Mouse (Mus musculus): ENCODE measurements around the gene Slc15a3. TPM values are rescaled to one million over a fixed set of nuclear protein-coding genes. Genes with fewer than 3 reads are reported as not detected.
A peak's percentile ranks its signal among the peaks of the same experiment; 100 is the strongest.

The Slc15a3 gene
- polyA plus RNA-seq, 1 experiment from 2014 or later = 0.46 TPM

- no peaks in the 10 kb centered on the region for H3K9me3 ChIP-seq (ENCODE audit: low read depth, low read length)
- H3K9ac ChIP-seq = no peak overlapping the region
- ATAC-seq (ENCODE audit: insufficient read depth) = no peak
- 63% methylated on average over 6 of the region's 6 CpGs for WGBS
- no peak for DNase-seq
- no peak overlapping the region for H3K4me2 ChIP-seq
- H3K27ac ChIP-seq (ENCODE audit: low read depth) = no peak overlapping the region
- peaks cover 4% of the 10 kb centered on the region; the same call in 1 of the 2 replicates for H3K4me1 ChIP-seq (ENCODE audit: insufficient read depth)
- TF ChIP-seq CTCF (IDR thresholded peaks at IDR 0.05; ENCODE audit: low read depth) = no peak
- no peak overlapping the region for H3K4me3 ChIP-seq (ENCODE audit: low read depth, low read length)
- peaks cover 77% of the 10 kb centered on the region for H3K36me3 ChIP-seq (ENCODE audit: insufficient read depth)
- no peaks in the 10 kb centered on the region for H3K27me3 ChIP-seq (ENCODE audit: insufficient read depth, low read length)
Measured at GRCm38 (mm10) chr19:10900315-10900714, 60.8 kb downstream of the Slc15a3 start.

GRCm38 (mm10) chr19:10901046-10901445 lies 61.5 kb downstream of the Slc15a3 start:
- Histone ChIP-seq H3K27me3 (ENCODE audit: insufficient read depth, low read length) (no peaks in the 10 kb centered on the region), H3K4me3 (ENCODE audit: low read depth, low read length) (no peak overlapping the region), H3K27ac (ENCODE audit: low read depth) (no peak overlapping the region), H3K9ac (no peak overlapping the region), H3K9me3 (ENCODE audit: low read depth, low read length) (no peaks in the 10 kb centered on the region), H3K36me3 (ENCODE audit: insufficient read depth) (peaks cover 83% of the 10 kb centered on the region), H3K4me2 (no peak overlapping the region), H3K4me1 (ENCODE audit: insufficient read depth) (peaks cover 4% of the 10 kb centered on the region; the same call in 1 of the 2 replicates)
- ATAC-seq (ENCODE audit: insufficient read depth) (no peak), DNase-seq (no peak)
- no peak for TF ChIP-seq CTCF (IDR thresholded peaks at IDR 0.05; ENCODE audit: low read depth)
- 88% methylated on average over 5 of the region's 5 CpGs for WGBS

GRCm38 (mm10) chr19:10904512-10904911 lies 65.0 kb downstream of the Slc15a3 start:
- peaks cover 79% of the 10 kb centered on the region for H3K36me3 ChIP-seq (ENCODE audit: insufficient read depth)
- H3K27ac ChIP-seq (ENCODE audit: low read depth) = peak overlapping the region; percentile 56; the same call in 1 of the 2 replicates
- H3K9ac ChIP-seq = no peak overlapping the region
- H3K4me2 ChIP-seq = no peak overlapping the region
- ATAC-seq (ENCODE audit: insufficient read depth) (no peak), DNase-seq (no peak)
- no peaks in the 10 kb centered on the region for H3K9me3 ChIP-seq (ENCODE audit: low read depth, low read length)
- H3K4me1 ChIP-seq (ENCODE audit: insufficient read depth) = no peaks in the 10 kb centered on the region
- no peaks in the 10 kb centered on the region for H3K27me3 ChIP-seq (ENCODE audit: insufficient read depth, low read length)
- no peak overlapping the region for H3K4me3 ChIP-seq (ENCODE audit: low read depth, low read length)
- TF ChIP-seq CTCF (IDR thresholded peaks at IDR 0.05; ENCODE audit: low read depth) = no peak
- WGBS = 76% methylated on average over 5 of the region's 5 CpGs

GRCm38 (mm10) chr19:10904927-10905727 lies 65.6 kb downstream of the Slc15a3 start:
- no peak overlapping the region for H3K9ac ChIP-seq
- no peak overlapping the region for H3K4me3 ChIP-seq (ENCODE audit: low read depth, low read length)
- H3K4me1 ChIP-seq (ENCODE audit: insufficient read depth) = no peaks in the 10 kb centered on the region
- DNase-seq (peak; percentile 89), ATAC-seq (ENCODE audit: insufficient read depth) (peak; percentile 90)
- WGBS = 37% methylated on average over 7 of the region's 7 CpGs
- peak overlapping the region; percentile 25; the same call in 1 of the 2 replicates for H3K4me2 ChIP-seq
- H3K9me3 ChIP-seq (ENCODE audit: low read depth, low read length) = no peaks in the 10 kb centered on the region
- no peaks in the 10 kb centered on the region for H3K27me3 ChIP-seq (ENCODE audit: insufficient read depth, low read length)
- peaks cover 72% of the 10 kb centered on the region for H3K36me3 ChIP-seq (ENCODE audit: insufficient read depth)
- peak overlapping the region; percentile 78 for H3K27ac ChIP-seq (ENCODE audit: low read depth)
- TF ChIP-seq CTCF (IDR thresholded peaks at IDR 0.05; ENCODE audit: low read depth) = peak; percentile 26; the same call in 1 of the 2 replicates

- Histone ChIP-seq H3K4me3 (ENCODE audit: low read depth, low read length) (no peak overlapping the region), H3K27ac (ENCODE audit: low read depth) (peak overlapping the region; percentile 78), H3K4me1 (ENCODE audit: insufficient read depth) (no peaks in the 10 kb centered on the region), H3K9ac (no peak overlapping the region), H3K36me3 (ENCODE audit: insufficient read depth) (peaks cover 67% of the 10 kb centered on the region), H3K9me3 (ENCODE audit: low read depth, low read length) (no peaks in the 10 kb centered on the region), H3K4me2 (peak overlapping the region; percentile 25; the same call in 1 of the 2 replicates), H3K27me3 (ENCODE audit: insufficient read depth, low read length) (no peaks in the 10 kb centered on the region)
- ATAC-seq (ENCODE audit: insufficient read depth) (no peak; the same call in 1 of the 2 replicates), DNase-seq (no peak)
- no peak for TF ChIP-seq CTCF (IDR thresholded peaks at IDR 0.05; ENCODE audit: low read depth)
- 51% methylated on average over 5 of the region's 5 CpGs for WGBS
Measured at GRCm38 (mm10) chr19:10905728-10906000, 66.1 kb downstream of the Slc15a3 start.

GRCm38 (mm10) chr19:10907891-10908290 lies 68.4 kb downstream of the Slc15a3 start:
- peak; percentile 78 for TF ChIP-seq CTCF (IDR thresholded peaks at IDR 0.05; ENCODE audit: low read depth)
- no peak overlapping the region for H3K27ac ChIP-seq (ENCODE audit: low read depth)
- DNase-seq (peak; percentile 71), ATAC-seq (ENCODE audit: insufficient read depth) (no peak)
- H3K36me3 ChIP-seq (ENCODE audit: insufficient read depth) = peaks cover 45% of the 10 kb centered on the region
- H3K4me3 ChIP-seq (ENCODE audit: low read depth, low read length) = no peak overlapping the region
- H3K9me3 ChIP-seq (ENCODE audit: low read depth, low read length) = no peaks in the 10 kb centered on the region
- H3K4me1 ChIP-seq (ENCODE audit: insufficient read depth) = no peaks in the 10 kb centered on the region
- no peaks in the 10 kb centered on the region for H3K27me3 ChIP-seq (ENCODE audit: insufficient read depth, low read length)
- no peak overlapping the region for H3K9ac ChIP-seq
- 51% methylated on average over 3 of the region's 3 CpGs for WGBS
- no peak overlapping the region for H3K4me2 ChIP-seq

Other genes with a start within 250 kb of the Slc15a3 start
- 373 and 396 TPM in 2 replicates for gene Ddb1, start 234.4 kb upstream of the Slc15a3 start, polyA plus RNA-seq (2014; fragmentation: Nextera tagmentation; extraction: Ambion mirVana)
- gene Tkfc, start 234.1 kb upstream of the Slc15a3 start, polyA plus RNA-seq (2014; fragmentation: Nextera tagmentation; extraction: Ambion mirVana) = 19.2 and 19.4 TPM in 2 replicates
- 0.65 and 1.3 TPM in 2 replicates for gene Vwce, start 205.5 kb upstream of the Slc15a3 start, polyA plus RNA-seq (2014; fragmentation: Nextera tagmentation; extraction: Ambion mirVana)
- gene Pga5, start 161.7 kb upstream of the Slc15a3 start, polyA plus RNA-seq (2014; fragmentation: Nextera tagmentation; extraction: Ambion mirVana) = not detected in 2 replicates
- gene Vps37c, start 151.0 kb upstream of the Slc15a3 start, polyA plus RNA-seq (2014; fragmentation: Nextera tagmentation; extraction: Ambion mirVana) = 30.3 and 33.1 TPM in 2 replicates
- gene Cd5, start 100.7 kb upstream of the Slc15a3 start, polyA plus RNA-seq (2014; fragmentation: Nextera tagmentation; extraction: Ambion mirVana) = 0.39 and 0.63 TPM in 2 replicates
- gene Cd6, start 9.7 kb upstream of the Slc15a3 start, polyA plus RNA-seq (2014; fragmentation: Nextera tagmentation; extraction: Ambion mirVana) = 0.17 TPM in 1 of 2 replicates, not detected in the other
- gene Tmem132a, start 30.2 kb downstream of the Slc15a3 start, polyA plus RNA-seq (2014; fragmentation: Nextera tagmentation; extraction: Ambion mirVana) = 68.7 and 80.2 TPM in 2 replicates
- 120 and 122 TPM in 2 replicates for gene Tmem109, start 42.3 kb downstream of the Slc15a3 start, polyA plus RNA-seq (2014; fragmentation: Nextera tagmentation; extraction: Ambion mirVana)
- gene Prpf19, start 55.5 kb downstream of the Slc15a3 start, polyA plus RNA-seq (2014; fragmentation: Nextera tagmentation; extraction: Ambion mirVana) = 40.7 TPM in 2 replicates
- gene Zp1, start 80.9 kb downstream of the Slc15a3 start, polyA plus RNA-seq (2014; fragmentation: Nextera tagmentation; extraction: Ambion mirVana) = not detected in 2 replicates
- gene Ptgdr2, start 97.4 kb downstream of the Slc15a3 start, polyA plus RNA-seq (2014; fragmentation: Nextera tagmentation; extraction: Ambion mirVana) = not detected in 2 replicates
- 28.5 and 32.7 TPM in 2 replicates for gene Ccdc86, start 109.5 kb downstream of the Slc15a3 start, polyA plus RNA-seq (2014; fragmentation: Nextera tagmentation; extraction: Ambion mirVana)
- not detected in 2 replicates for gene Ms4a10, start 134.9 kb downstream of the Slc15a3 start, polyA plus RNA-seq (2014; fragmentation: Nextera tagmentation; extraction: Ambion mirVana)
- not detected in 2 replicates for gene Ms4a15, start 153.5 kb downstream of the Slc15a3 start, polyA plus RNA-seq (2014; fragmentation: Nextera tagmentation; extraction: Ambion mirVana)
- gene Ms4a18, start 178.3 kb downstream of the Slc15a3 start, polyA plus RNA-seq (2014; fragmentation: Nextera tagmentation; extraction: Ambion mirVana) = not detected in 2 replicates
- 0.18 TPM in 1 of 2 replicates, not detected in the other for gene Ms4a8a, start 241.4 kb downstream of the Slc15a3 start, polyA plus RNA-seq (2014; fragmentation: Nextera tagmentation; extraction: Ambion mirVana)